Mouse (Mus musculus): ENCODE data around the gene Gm21488. TPM values are rescaled to one million over a fixed set of nuclear protein-coding genes. Genes with fewer than 3 reads are reported as not detected.
"Not testable (repeated sequence)": the region's sequence is repeated elsewhere in the genome, so short reads cannot be mapped to it uniquely, and the experiment has no call there.

The Gm21488 gene
- polyA plus RNA-seq (2011; ENCODE audit: insufficient read depth, insufficient read length, low replicate concordance, missing spikeins), result not detected in 2 replicates

DNA sequence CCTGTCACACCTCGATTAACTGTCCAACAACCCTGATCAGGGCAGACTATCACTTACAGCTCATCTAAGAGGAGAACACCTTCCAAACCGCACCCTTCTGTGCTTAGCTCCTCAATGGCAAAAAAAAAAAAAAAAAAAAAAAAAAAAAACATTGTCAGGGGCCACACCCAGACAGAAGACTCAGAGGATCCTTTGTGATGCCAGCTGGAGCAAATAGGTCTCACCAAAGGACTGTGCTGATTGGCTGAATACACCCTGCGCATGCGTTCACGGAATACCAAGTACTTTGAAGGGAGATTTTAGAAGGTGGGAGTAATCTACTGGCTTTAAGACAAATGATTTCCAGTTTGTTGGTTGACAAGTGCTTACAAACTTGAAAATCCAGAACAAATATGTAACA lies at the start of gene Gm21488:
Gene Gm21488 (minus strand): TSS at position 101 of the 400 bp plus-strand sequence.
- not testable (repeated sequence) for H3K27ac ChIP-seq (ENCODE audit: control insufficient read depth, insufficient read depth, low read depth, low read length, poor library complexity); H3K4me1 ChIP-seq (ENCODE audit: control insufficient read depth, insufficient read depth, low read length); H3K4me3 ChIP-seq (replicated peaks; ENCODE audit: control insufficient read depth, low read depth, low read length)
- no CpG with 5 or more reads among the region's 5 CpGs for WGBS

All from bone marrow, adult 2 months (tissue).